In the genomic region with DNA sequence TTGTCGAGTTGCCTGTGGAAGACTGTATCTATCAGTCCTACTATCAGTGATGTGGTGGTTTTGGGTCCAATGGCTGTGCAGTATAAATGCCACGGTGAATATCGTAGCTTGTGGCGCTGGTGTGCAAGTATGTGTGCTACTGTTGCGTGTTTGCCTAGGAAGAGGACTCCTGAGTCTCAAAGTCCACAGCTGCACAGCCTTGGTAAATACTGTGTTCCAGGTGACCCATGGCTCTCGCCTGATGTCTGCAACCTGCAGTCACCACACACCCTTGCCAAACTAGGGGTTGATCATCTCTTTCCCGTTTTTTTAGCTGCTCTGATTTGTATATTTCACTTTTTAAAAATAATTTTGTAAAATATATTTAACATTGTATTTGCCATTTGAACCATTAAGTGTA, we compare ENCODE assay signal across 19 mouse cellular contexts.
"Had no signal": no experiment of that assay in that cellular context is flagged by ENCODE, and none has a peak within 500 bp of the region (broad histone marks: within the 10 kb centered on the region; RNA-seq: fewer than 3 reads in every experiment).

No protein-coding gene starts in this region.

- H3K9ac ChIP-seq: lung, embryonic 14.5 days; midbrain, embryonic 12.5 days; neural tube, embryonic 13.5 days; neural tube, embryonic 15.5 days; stomach, embryonic 15.5 days had no signal

- H3K36me3 ChIP-seq: midbrain, embryonic 10.5 days; midbrain, embryonic 12.5 days; neural tube, embryonic 13.5 days; neural tube, embryonic 15.5 days; stomach, embryonic 15.5 days had no signal

- ATAC-seq: midbrain, embryonic 16.5 days had no signal

- DNase-seq: lung, adult 18-20 months; lung, embryonic 14.5 days; lung, postnatal 10 days; lung, postnatal 4 days; midbrain, embryonic 14.5 days; right cerebral cortex, adult 18-20 months; right cerebral cortex, postnatal 25 days; right cerebral cortex, postnatal 4 days; thymus, adult 2 months; thymus, postnatal 25 days; thymus, postnatal 4 days had no signal

- H3K27me3 ChIP-seq: midbrain, embryonic 12.5 days; neural tube, embryonic 13.5 days; neural tube, embryonic 15.5 days; stomach, embryonic 15.5 days had no signal

- H3K27ac ChIP-seq: midbrain, embryonic 10.5 days; midbrain, embryonic 12.5 days; neural tube, embryonic 13.5 days; neural tube, embryonic 15.5 days; stomach, embryonic 15.5 days; stomach, postnatal 0 days had no signal

- H3K4me3 ChIP-seq: midbrain, embryonic 10.5 days; midbrain, embryonic 12.5 days; myocyte; neural tube, embryonic 13.5 days; neural tube, embryonic 15.5 days; stomach, embryonic 15.5 days had no signal

- H3K4me2 ChIP-seq: lung, embryonic 14.5 days; midbrain, embryonic 12.5 days; neural tube, embryonic 13.5 days; neural tube, embryonic 15.5 days; stomach, embryonic 15.5 days had no signal

- H3K9me3 ChIP-seq: midbrain, embryonic 10.5 days; midbrain, embryonic 12.5 days; neural tube, embryonic 13.5 days; neural tube, embryonic 15.5 days; stomach, embryonic 15.5 days had no signal
